Mouse (Mus musculus) skeletal muscle tissue, adult 2 months (tissue): Measurements from ENCODE around the gene Fem1b.
A peak's percentile ranks its signal among the peaks of the same experiment; 100 is the strongest.
"Not testable (repeated sequence)": the region's sequence is repeated elsewhere in the genome, so short reads cannot be mapped to it uniquely, and the experiment has no call there.

Experiments
- DNase-seq: peaks from one replicate; pipeline ENCODE4 v3.0.0-alpha.2; 2012; ENCODE audit warnings: low read depth, low spot score

Fem1b gene

GRCm38 (mm10) chr9:62811516-62812121 lies at the start of gene Fem1b:
TSS of gene Fem1b (minus strand) at chr9:62811934.
- peak; percentile 90 for DNase-seq

DNA sequence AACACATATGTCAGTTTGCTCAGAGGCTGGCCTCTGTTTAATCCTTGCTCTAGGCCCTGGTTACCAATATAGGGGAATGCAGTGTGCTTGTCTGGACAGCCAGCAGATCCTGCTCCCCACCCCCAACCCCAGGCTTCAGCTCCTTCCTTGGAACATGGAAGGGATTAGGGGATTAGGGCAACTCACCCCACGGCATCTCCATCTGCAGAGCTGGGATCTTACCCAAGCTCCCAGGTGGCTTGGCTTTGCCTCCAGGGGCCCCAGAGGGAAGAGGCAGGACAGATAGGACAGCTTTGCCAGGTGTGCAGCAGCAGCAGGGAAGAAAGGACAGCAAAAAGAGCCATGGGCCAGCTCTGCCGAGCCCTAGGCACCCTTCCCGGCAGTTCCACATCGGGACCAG lies 49.1 kb upstream of the Fem1b start:
- DNase-seq, result no peak

DNA sequence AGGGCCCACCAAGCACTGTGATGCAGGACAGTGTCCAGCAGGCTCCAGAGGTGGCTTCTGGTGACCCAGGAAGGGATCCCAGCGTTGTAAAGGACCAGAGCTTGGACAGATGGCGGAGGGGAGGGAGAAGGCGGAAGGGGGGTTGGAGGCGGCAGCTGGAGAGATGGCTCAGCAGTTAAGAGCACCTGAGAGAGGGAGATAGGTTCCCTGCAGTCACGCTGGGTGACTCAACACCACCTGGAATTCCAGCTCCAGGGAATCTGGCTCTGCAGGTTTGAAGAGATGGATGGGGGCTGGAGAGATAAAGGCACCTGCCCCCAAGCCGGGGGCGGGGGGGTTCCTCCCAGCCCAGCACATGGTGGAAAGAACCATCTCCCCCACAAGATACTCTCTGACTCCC lies 48.4 kb upstream of the Fem1b start:
- DNase-seq, result not testable (repeated sequence)

GRCm38 (mm10) chr9:62858266-62859019 lies 46.7 kb upstream of the Fem1b start:
- DNase-seq, result no peak

DNA sequence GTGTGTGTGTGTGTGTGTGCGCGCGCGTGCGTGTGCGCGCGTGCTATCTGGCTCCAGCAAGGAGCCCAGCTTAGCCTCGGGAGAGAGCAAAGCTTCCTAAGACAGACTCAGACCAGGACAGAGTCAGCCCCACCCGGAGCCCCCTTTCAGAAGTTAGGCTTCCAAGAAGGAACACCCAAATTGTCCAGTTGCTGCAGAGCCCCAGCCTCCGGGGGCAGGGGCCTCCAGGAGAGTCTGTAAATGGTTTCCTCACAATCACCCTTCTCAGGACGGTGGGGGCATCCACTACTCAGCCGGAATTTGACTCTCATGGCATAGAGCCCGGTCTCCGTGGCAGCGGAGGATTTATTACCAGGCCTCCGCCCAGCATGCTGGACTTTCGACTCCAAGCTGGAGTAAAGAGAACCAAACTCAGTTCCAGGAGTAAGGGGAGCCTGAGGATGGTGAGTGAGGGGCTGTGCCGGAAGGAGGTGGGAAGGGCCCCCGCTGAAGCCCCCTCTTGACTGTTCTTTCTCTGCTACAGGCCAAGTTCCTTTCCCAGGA lies 46.1 kb upstream of the Fem1b start, which contains the start of gene Calml4:
Gene Calml4, plus strand, starts transcription at position 362 of the 543 bp plus-strand sequence.
- DNase-seq, result peak; percentile 74

GRCm38 (mm10) chr9:62857216-62857615 lies 45.5 kb upstream of the Fem1b start:
- no peak for DNase-seq

GRCm38 (mm10) chr9:62854483-62854882 lies 42.7 kb upstream of the Fem1b start:
- no peak for DNase-seq

DNA sequence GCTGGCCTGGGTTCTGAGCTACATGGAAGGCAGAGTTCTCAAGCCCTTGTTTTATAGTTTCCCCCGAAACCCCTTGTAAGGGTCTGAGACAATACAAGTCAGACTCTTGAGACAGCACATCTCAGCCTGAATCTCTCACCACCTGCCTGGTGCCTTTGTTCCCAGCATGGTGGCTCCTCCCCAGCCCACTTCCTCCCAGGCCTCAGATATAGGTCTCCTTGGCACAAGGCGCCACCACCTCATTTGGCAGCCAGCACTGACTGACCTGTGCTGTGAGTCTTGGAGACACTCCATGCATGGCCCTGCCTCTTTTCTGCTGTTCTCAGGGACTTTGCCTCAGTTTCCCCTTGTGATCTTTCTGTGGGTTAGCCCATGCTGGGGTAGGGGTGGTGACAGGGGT lies 39.8 kb upstream of the Fem1b start:
- no peak for DNase-seq

GRCm38 (mm10) chr9:62848641-62849040 lies 36.9 kb upstream of the Fem1b start:
- no peak for DNase-seq

DNA sequence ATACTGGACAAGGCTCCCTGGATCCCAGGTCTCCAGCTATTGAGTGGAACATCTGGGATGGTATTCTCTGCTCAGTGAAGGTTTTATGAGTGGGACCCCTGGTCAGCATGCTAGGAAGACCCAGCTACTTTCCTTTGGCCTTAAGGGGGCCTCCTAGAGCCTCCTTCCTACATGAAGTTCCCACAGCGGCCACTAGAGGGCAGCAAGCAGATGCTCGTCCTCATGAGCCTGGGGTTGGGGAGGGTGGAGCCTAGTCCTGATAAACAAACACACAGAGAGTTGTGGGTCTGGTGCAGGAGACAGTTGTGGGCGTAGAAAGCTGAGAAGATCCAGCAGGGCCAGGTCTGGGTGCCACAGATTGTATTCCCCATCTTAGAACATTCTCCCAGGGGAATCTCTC lies 36.0 kb upstream of the Fem1b start:
- DNase-seq, result peak; percentile 90

DNA sequence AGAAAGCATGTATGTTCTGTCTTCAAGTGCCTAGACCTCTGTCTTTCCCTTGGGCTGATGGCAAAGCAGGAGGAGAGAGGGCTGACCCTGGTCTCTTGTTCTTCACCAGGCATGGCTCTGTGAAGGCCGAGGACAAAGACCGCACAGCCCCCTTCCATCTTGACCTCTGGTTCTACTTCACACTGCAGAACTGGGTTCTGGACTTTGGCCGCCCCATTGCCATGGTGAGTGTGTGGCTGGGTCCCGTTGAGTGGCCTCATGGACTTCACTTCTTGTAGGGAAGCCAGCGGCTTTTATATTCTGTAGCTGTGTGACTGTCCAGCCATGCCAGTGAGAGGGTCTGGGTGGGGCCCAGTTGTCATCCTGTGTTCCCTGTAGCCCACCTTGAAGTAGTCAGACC lies 32.7 kb upstream of the Fem1b start:
- DNase-seq, result no peak

DNA sequence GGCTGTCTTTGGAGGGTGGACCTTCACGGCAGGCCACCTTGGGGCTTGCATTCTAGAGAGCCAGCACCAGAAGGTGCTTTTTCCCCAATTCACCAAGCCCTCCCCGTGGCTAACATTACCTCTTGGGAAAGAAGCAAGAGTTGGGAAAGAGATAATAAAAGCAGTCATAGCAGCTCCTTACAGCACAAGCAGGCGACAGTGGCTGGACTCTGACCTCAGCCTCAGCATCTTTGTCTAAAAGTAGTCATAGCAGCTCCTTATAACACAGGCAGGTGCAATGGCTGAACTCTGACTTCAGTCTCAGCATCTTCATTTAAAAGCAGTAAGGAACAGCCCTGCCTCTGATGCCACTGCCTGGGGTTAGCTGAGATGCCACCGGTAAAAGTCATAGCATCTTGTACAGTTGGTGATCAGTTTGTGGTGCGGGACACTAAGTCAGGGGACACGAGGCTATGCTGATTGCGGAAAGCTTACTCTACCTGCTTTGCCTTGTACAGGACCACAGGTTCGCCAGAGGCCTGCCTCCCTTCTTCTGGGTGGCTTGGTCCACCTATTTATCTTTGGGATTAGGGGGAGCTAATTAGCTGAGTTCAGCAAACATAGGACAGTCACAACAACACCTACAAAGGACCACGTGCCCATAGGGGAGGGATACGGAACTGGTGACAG lies 31.8 kb upstream of the Fem1b start:
- DNase-seq, result no peak

DNA sequence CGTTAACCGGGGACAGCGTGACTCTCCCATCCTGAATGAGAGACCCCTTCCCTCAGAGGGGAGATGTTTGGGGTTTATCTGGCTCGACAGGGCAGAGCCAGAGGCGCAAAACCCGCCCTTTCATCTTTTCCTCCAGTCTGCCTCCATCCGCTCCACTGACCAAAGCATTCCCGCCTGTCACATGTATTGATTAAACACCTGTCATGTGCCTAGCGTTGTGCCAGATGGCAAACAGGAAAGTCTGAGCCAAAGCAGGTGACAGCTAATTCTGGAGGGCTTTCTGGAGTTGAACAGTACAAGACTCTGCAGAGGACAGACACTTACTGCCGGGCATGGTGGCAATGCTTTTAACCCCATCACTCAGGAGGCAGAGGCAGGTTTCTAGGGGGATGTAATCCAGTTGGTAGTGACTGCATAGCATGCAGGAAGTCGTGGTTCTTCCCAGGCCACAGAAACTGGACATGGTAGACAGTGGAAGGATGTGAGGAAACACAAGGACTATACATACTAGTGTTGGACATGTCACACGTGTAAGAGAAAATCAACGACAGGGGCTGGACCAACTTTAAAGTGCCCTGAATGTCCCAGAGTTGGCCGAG lies 27.5 kb upstream of the Fem1b start:
- no peak for DNase-seq

DNA sequence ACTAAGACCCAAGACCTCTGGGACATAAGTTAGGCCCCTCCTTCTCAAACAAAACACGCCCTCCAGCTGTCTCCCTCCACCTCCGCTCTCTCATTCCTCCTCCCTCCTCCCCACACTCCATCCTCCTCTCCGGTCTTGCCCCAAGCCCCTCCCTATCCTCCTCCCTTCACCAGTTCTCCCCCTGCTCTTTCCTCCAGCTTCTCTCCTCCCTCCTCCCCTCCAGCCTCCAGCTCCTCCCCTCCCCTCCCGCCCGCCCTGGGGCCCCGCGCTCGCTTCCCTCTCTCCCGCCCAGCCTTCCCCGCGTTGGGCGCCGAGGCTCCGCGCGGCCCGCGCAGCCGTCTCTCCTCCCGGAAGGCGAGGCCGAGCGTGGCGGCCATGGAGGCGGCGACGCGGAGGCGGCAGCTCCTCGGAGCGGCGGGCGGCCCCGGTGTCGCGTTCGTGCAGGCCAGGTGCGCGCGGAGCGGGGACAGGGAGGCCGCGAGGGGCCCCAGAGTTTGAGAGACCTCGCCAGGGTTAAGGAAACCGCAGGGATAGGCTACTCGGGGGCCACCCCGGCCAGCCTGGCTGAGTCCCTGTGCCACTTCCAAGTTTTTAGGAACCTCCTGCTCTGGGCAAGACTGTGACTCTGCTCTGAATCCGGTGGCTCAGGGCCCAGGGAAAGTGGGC lies 26.9 kb upstream of the Fem1b start, which contains the start of gene Cln6:
Gene Cln6, plus strand, starts transcription at position 280 of the 666 bp plus-strand sequence.
- DNase-seq, result peak; percentile 83

DNA sequence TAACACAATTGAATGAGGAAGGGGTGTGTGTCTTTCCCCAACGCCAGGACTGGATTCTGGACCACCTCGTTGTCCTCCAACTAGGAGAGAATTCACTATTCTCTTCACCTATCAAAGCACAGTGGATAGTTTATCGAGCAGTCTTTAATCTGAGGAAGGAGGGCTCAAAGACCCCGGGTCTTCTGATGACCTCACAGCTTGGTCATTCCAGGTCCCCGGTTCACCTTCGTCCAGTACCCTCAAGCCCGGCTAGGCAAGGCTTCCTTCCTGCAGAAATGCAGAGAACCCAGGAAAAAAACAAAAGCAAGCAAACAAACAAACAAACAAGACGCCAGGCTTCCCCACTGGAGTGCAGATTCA lies 26.4 kb upstream of the Fem1b start:
- DNase-seq, result no peak

- DNase-seq, result no peak
These were observed 25.9 kb upstream of the Fem1b start for GRCm38 (mm10) chr9:62837611-62838010.

- no peak for DNase-seq
These were observed 24.1 kb upstream of the Fem1b start for GRCm38 (mm10) chr9:62835705-62836446.

DNA sequence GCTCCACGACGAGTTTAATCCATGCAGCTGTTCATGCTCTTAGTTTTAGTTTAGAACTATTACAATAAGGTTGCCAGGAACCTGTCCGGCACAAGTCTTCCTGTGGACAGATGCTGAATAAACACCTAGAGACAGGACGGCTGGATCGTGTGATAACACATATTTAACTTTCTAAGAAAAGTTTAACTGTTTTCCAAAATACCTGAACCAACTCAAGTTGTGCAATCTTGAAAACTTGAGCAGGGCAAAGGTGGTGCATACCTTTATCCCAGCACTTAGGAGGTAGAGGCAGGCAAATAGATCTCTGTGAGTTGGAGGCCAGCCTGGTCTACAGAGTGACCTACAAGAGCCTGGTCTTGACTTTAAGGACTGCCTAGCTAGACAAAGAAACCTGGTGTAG lies 23.2 kb upstream of the Fem1b start:
- DNase-seq, result no peak

DNA sequence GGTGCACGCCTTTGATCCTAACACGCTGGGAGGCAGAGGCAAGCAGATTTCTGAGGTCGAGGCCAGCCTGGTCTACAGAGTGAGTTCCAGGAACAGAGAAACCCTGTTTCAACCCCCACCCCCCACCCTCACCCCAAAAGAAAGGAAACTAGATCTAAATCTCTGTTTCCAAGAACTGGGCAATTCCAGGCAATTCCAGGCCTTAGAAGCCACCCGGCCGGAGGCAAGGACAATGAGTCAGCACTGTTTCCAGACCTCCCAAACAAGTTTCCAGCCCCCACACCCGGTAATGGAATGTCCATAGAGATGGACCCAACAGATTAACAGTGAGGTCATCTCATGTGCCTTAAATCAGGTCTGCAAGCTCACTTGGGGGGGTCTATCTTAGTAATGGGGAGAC lies 18.1 kb upstream of the Fem1b start:
- no peak for DNase-seq

DNA sequence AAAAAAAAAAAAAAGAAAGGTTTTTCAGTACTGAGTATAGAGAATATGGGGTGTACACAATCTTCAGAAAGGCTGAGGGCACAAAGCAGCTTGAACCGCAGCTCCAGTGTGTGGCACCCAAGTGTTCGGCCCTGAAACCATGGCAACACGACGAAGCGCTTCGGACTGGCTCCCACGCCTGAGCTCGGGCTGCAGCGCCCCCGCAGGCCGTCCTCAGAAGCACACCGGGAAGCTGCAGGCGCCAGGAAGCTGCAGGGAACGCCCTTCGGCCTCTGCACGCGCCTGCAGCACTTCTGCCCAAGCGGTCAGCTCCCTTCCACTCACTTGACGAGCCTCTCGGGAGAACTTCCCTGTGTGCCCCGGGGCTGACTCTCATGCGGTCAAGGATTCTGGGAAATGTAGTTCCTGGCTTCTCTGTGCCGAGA lies 16.9 kb upstream of the Fem1b start:
- DNase-seq, result peak; percentile 95
